Mouse (Mus musculus) hindbrain, embryonic 14.5 days (tissue): Measurements from ENCODE around the gene Gm815. TPM values are rescaled to one million over a fixed set of nuclear protein-coding genes. Genes with fewer than 3 reads are reported as not detected.
A peak's percentile ranks its signal among the peaks of the same experiment; 100 is the strongest.

ENCODE experiments used
- ATAC-seq: fragments of 200-750 bp; cut with Nextera tagmentation; 2 replicates; pipeline ENCODE4 v1.8.0; 2017; ENCODE audit warnings: moderate number of reproducible peaks, mild to moderate bottlenecking, moderate TSS enrichment, moderate library complexity; ENCODE audit not compliant: low FRiP score
- DNase-seq: peaks from one replicate; pipeline ENCODE4 v3.0.0-alpha.2; 2015; ENCODE audit warnings: low spot score
- H3K27ac ChIP-seq: fragments of 300-500 bp; sonication (generic); 2 replicates; pipeline ENCODE4 v1.5.1; 2014; ENCODE audit warnings: mild to moderate bottlenecking, moderate library complexity
- H3K27me3 ChIP-seq: fragments of 300-500 bp; sonication (generic); 2 replicates; pipeline ENCODE4 v1.6.1; 2014; ENCODE audit warnings: mild to moderate bottlenecking, low read length, mixed read lengths; ENCODE audit not compliant: control insufficient read depth, insufficient read depth
- H3K36me3 ChIP-seq: fragments of 300-500 bp; sonication (generic); replicated peaks from 2 replicates; pipeline ENCODE4 v1.6.1; 2014; ENCODE audit not compliant: control insufficient read depth, insufficient read depth
- H3K4me1 ChIP-seq: fragments of 300-500 bp; sonication (generic); replicated peaks from 2 replicates; pipeline ENCODE4 v1.6.1; 2014; ENCODE audit warnings: antibody characterized with exemption, low read length, mixed read lengths; ENCODE audit not compliant: control insufficient read depth, insufficient read depth
- H3K4me2 ChIP-seq: fragments of 300-500 bp; sonication (generic); replicated peaks from 2 replicates; pipeline ENCODE4 v1.6.1; 2014; ENCODE audit warnings: mild to moderate bottlenecking, moderate library complexity
- H3K4me3 ChIP-seq: fragments of 300-500 bp; sonication (generic); replicated peaks from 2 replicates; pipeline ENCODE4 v1.5.1; 2014; ENCODE audit warnings: mild to moderate bottlenecking, low read length
- H3K9ac ChIP-seq: fragments of 300-500 bp; sonication (generic); 2 replicates; pipeline ENCODE4 v1.6.1; 2014
- H3K9me3 ChIP-seq: fragments of 300-500 bp; sonication (generic); 2 replicates; pipeline ENCODE4 v1.6.1; 2016; ENCODE audit warnings: low read length; ENCODE audit not compliant: control insufficient read depth
- WGBS: fragments of 180-500 bp; shearing (Covaris S2); extraction: QIAGEN DNeasy Blood & Tissue Kit; methylation state at CpG from one replicate; pipeline ENCODE4 v1.1.7; 2014; 5-methylcytosine and 5-hydroxymethylcytosine counted together
- polyA plus RNA-seq: library from polyadenylated mRNA; unstranded; fragments of >200 nt; fragmentation: Nextera tagmentation; extraction: Ambion mirVana; gene quantifications from 2 replicates; pipeline ENCODE4 v1.2.1, GENCODE M21; 2014

Gm815 gene
- polyA plus RNA-seq, 1 experiment from 2014 or later, result not detected

GRCm38 (mm10) chr19:26854661-26855060 lies 31.0 kb upstream of the Gm815 start:
- whole genome bisulfite sequencing, result 93% methylated on average over 4 of the region's 4 CpGs
- no peak for ATAC-seq

DNA sequence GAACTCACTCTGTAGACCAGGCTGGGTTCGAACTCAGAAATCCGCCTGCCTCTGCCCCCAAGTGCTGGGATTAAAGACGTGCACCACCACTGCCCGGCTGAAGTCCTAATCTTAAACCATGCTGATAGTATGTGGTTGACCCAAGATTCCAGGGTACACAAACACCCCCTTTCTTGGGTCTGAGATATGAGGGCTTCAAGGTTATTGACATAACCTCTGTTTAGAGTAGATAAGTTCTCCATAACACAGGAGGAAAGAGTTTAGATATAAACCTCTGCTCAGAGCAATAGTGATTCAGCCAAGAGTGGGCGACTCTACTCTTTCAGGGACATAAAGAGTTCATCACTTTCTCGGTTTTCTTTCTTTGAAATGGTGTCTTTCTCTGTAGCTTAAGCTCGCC lies 30.5 kb upstream of the Gm815 start:
- no peak overlapping the region for H3K4me3 ChIP-seq
- no peak for ATAC-seq
- peaks cover 13% of the 10 kb centered on the region; the same call in 1 of the 2 replicates for H3K4me1 ChIP-seq
- H3K27ac ChIP-seq, result no peak overlapping the region
- no peaks in the 10 kb centered on the region for H3K9me3 ChIP-seq
- H3K9ac ChIP-seq, result no peak overlapping the region
- 93% methylated on average over 7 of the region's 7 CpGs for WGBS
- H3K36me3 ChIP-seq, result no peaks in the 10 kb centered on the region
- DNase-seq, result no peak
- no peak overlapping the region for H3K4me2 ChIP-seq
- H3K27me3 ChIP-seq, result no peaks in the 10 kb centered on the region

More at GRCm38 (mm10) chr19:26854661-26855060, 31.0 kb upstream of the Gm815 start:
- Histone ChIP-seq H3K9ac (no peak overlapping the region), H3K36me3 (no peaks in the 10 kb centered on the region), H3K4me3 (no peak overlapping the region), H3K27me3 (no peaks in the 10 kb centered on the region), H3K27ac (no peak overlapping the region), H3K4me1 (peaks cover 13% of the 10 kb centered on the region; the same call in 1 of the 2 replicates), H3K4me2 (no peak overlapping the region), H3K9me3 (no peaks in the 10 kb centered on the region)
- no peak for DNase-seq

DNA sequence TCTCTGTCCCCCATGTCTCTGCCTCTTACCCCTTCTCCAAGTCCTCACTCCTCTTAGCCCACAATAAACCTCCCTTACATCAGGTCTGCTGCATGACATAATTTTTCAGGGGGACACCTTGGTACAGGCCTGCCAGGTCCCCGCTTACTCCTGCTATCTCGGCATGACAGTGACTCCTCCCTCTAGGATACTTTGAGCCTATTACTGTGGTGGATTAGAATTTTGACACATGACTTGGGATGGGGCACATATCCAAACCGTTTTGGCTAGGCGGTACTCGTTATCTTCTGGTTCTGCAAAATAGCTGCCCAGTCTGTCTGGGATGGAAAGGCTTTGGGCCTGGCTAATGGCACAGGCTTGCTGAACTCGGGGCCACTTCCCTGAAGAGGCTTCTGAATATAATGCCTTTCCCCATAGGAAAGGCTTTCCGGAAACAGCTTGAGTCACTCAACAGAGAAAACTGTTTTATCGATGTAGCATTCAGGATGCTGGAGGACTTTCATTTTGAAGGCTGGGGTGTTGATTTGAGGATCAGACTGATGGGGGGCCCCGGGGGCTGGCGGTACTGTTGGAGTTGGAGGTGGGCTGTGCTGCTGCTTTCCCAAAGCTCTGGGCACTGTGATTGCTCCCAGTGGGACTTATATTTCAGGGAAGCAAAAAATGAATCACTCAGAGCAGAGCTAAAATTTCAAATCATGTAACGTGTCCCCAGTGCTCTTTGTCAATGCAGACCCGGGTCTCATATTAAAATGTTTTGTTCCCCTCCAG lies 27.1 kb upstream of the Gm815 start:
- no peak overlapping the region; the same call in 1 of the 2 replicates for H3K4me2 ChIP-seq
- H3K9me3 ChIP-seq, result no peaks in the 10 kb centered on the region
- DNase-seq (no peak), ATAC-seq (no peak)
- H3K27me3 ChIP-seq, result no peaks in the 10 kb centered on the region
- H3K4me1 ChIP-seq, result peaks cover 13% of the 10 kb centered on the region; the same call in 1 of the 2 replicates
- H3K36me3 ChIP-seq, result no peaks in the 10 kb centered on the region
- 0 out of 2 replicates have a peak overlapping the region, but pooled peaks have one; percentile 12 for H3K9ac ChIP-seq
- H3K27ac ChIP-seq, result peak overlapping the region; percentile 58
- no peak overlapping the region for H3K4me3 ChIP-seq
- WGBS, result 63% methylated on average over 12 of the region's 12 CpGs

GRCm38 (mm10) chr19:26859195-26859570 lies 26.5 kb upstream of the Gm815 start:
- WGBS, result 34% methylated on average over 5 of the region's 5 CpGs
- no peak overlapping the region for H3K9ac ChIP-seq
- DNase-seq, result no peak
- no peaks in the 10 kb centered on the region for H3K27me3 ChIP-seq
- peaks cover 13% of the 10 kb centered on the region; the same call in 1 of the 2 replicates for H3K4me1 ChIP-seq
- no peaks in the 10 kb centered on the region for H3K9me3 ChIP-seq
- ATAC-seq, result no peak
- H3K36me3 ChIP-seq, result no peaks in the 10 kb centered on the region
- H3K4me2 ChIP-seq, result no peak overlapping the region; the same call in 1 of the 2 replicates
- H3K4me3 ChIP-seq, result no peak overlapping the region
- peak overlapping the region; percentile 58; the same call in 1 of the 2 replicates for H3K27ac ChIP-seq

DNA sequence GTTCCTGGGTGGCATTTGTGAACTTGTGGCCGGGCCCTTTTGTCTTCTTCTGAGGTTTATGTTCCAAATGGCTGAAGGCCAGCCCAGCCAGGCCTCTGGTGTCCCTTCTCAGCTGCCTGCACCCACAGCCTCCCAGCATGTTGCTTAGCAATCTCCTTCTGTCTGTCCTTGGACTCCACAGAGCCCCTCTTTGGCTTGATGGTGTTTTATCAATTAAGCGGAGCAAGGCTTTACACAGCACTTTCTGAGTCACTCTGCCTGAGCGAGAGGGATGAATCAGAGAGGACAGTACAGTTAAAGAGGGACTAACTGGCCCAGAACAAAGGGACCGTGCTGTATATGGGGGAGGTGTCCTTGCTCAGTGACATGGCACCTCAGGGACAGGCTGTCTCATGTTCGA lies 22.0 kb upstream of the Gm815 start:
- DNase-seq (no peak), ATAC-seq (peak; percentile 61; the same call in 1 of the 2 replicates)
- no peak overlapping the region for H3K4me2 ChIP-seq
- no peaks in the 10 kb centered on the region for H3K36me3 ChIP-seq
- H3K9me3 ChIP-seq, result no peaks in the 10 kb centered on the region
- H3K9ac ChIP-seq, result no peak overlapping the region
- H3K27ac ChIP-seq, result no peak overlapping the region
- 57% methylated on average over 5 of the region's 5 CpGs for WGBS
- H3K4me1 ChIP-seq, result peaks cover 22% of the 10 kb centered on the region
- H3K4me3 ChIP-seq, result no peak overlapping the region
- H3K27me3 ChIP-seq, result no peaks in the 10 kb centered on the region

DNA sequence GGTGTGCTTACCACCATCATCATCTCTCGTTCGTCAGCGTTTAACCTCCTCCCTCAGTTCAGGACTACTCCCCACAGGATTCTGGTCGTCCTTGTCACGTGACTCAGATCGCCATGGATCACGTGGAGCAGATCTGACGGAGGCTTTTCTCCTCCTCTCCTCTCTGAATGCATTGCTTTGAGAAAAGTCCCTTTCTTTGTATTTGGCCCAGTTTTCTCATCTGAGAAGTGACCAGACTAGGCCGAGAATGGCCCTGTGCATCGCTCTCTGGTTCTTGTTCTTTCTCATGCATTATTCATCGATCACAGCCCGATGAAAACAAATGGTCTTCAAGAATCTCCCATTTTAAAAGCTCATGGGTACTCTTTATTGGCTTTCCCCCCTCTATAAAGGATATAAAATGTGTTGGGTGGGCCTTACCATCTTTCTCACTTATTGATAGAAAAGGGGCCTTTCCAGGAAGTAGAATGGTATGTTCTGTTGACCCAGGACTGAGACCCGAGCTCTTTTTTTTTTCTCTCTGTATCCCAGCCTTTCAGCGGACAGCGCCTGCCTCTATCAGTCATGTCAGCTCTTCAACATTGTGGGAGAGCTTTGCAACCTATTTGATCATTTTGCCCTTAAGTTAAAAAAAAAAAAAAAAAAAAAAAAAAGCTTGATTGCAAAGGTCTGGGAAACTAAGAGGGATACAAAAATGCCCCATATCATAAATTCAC lies 20.5 kb upstream of the Gm815 start:
- no peaks in the 10 kb centered on the region for H3K9me3 ChIP-seq
- H3K36me3 ChIP-seq, result no peaks in the 10 kb centered on the region
- H3K4me1 ChIP-seq, result peaks cover 21% of the 10 kb centered on the region
- no peaks in the 10 kb centered on the region for H3K27me3 ChIP-seq
- no peak overlapping the region for H3K4me2 ChIP-seq
- DNase-seq (no peak), ATAC-seq (no peak)
- WGBS, result 36% methylated on average over 15 of the region's 15 CpGs
- H3K27ac ChIP-seq, result no peak overlapping the region
- no peak overlapping the region for H3K4me3 ChIP-seq
- H3K9ac ChIP-seq, result no peak overlapping the region

DNA sequence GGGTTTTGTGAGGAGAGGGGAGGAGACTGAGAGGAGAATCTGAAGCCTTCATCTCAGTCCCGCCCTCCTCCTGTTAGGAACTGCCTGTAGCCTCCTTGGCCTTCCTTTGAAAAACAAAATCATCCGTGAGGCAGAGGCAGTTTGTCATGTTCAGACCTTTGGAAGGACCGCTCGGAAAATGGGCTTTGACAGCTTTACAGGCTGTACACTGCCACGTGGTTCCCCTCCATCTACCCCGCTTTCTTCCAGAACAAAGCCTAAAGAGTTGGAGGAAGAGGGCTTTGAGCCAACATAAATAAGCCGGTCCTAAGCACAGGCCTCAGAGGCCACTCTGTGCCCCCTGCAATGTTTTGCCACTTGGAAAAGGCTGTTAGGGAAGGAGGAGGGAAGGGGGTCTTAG lies 19.9 kb upstream of the Gm815 start:
- H3K4me1 ChIP-seq, result peaks cover 27% of the 10 kb centered on the region
- no peaks in the 10 kb centered on the region for H3K9me3 ChIP-seq
- no peaks in the 10 kb centered on the region for H3K36me3 ChIP-seq
- peak; percentile 73 for ATAC-seq
- H3K9ac ChIP-seq, result no peak overlapping the region
- no peak overlapping the region for H3K27ac ChIP-seq
- no peak overlapping the region for H3K4me3 ChIP-seq
- H3K27me3 ChIP-seq, result no peaks in the 10 kb centered on the region
- DNase-seq, result peak; percentile 55
- 10% methylated on average over 7 of the region's 7 CpGs for whole genome bisulfite sequencing
- no peak overlapping the region for H3K4me2 ChIP-seq

DNA sequence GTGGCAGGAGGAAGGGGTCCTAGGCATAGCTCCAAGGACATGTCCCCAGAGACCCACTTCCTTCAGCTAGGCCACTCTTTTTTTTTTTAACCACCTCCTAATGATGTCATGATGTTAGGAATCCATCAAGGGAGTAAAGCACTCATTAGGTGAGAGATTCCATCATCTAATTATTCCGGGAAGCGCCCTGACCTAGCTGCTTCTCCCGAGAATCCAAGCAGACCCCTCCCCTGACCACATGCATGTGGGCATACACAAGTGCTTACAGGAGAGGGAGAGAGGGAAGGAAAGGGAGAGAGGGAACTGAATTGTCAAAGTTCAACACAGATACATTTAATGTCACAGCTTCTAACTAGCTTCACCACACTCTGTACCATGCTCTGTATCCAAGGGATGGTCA lies 16.1 kb upstream of the Gm815 start:
- Histone ChIP-seq H3K27me3 (no peaks in the 10 kb centered on the region), H3K4me1 (peaks cover 55% of the 10 kb centered on the region), H3K9ac (no peak overlapping the region), H3K4me2 (no peak overlapping the region), H3K4me3 (no peak overlapping the region), H3K27ac (no peak overlapping the region), H3K36me3 (no peaks in the 10 kb centered on the region), H3K9me3 (no peaks in the 10 kb centered on the region)
- WGBS, result 42% methylated on average over 3 of the region's 3 CpGs
- no peak for DNase-seq
- ATAC-seq, result no peak

GRCm38 (mm10) chr19:26870280-26870679 lies 15.4 kb upstream of the Gm815 start:
- H3K27ac ChIP-seq, result no peak overlapping the region
- 15% methylated on average over 7 of the region's 7 CpGs for WGBS
- no peak overlapping the region for H3K9ac ChIP-seq
- no peak overlapping the region for H3K4me2 ChIP-seq
- no peak for DNase-seq
- H3K4me3 ChIP-seq, result no peak overlapping the region
- H3K9me3 ChIP-seq, result no peaks in the 10 kb centered on the region
- no peak for ATAC-seq
- peaks cover 51% of the 10 kb centered on the region for H3K4me1 ChIP-seq
- no peaks in the 10 kb centered on the region for H3K27me3 ChIP-seq
- no peaks in the 10 kb centered on the region for H3K36me3 ChIP-seq
